Mouse (Mus musculus) lung, embryonic 16.5 days (tissue): Measurements from ENCODE around the gene Gpr1. TPM values are rescaled to one million over a fixed set of nuclear protein-coding genes. Genes with fewer than 3 reads are reported as not detected.
A peak's percentile ranks its signal among the peaks of the same experiment; 100 is the strongest.
"Not testable (repeated sequence)": the region's sequence is repeated elsewhere in the genome, so short reads cannot be mapped to it uniquely, and the experiment has no call there.

Experiments used
- ATAC-seq: fragments of 200-750 bp; cut with Nextera tagmentation; 2 replicates; pipeline ENCODE4 v1.8.0; 2017; ENCODE audit warnings: low read depth, mild to moderate bottlenecking, moderate library complexity
- H3K27ac ChIP-seq: fragments of 300-500 bp; sonication (generic); 2 replicates; pipeline ENCODE4 v1.5.1; 2014; ENCODE audit warnings: mild to moderate bottlenecking, control low read depth, low read length
- H3K27me3 ChIP-seq: fragments of 300-500 bp; sonication (generic); 2 replicates; pipeline ENCODE4 v1.6.1; 2014; ENCODE audit warnings: low read depth, low read length, mixed read lengths; ENCODE audit not compliant: control insufficient read depth, insufficient read depth
- H3K36me3 ChIP-seq: fragments of 300-500 bp; sonication (generic); 2 replicates; pipeline ENCODE4 v1.6.1; 2014; ENCODE audit warnings: low read length; ENCODE audit not compliant: control insufficient read depth, insufficient read depth
- H3K4me1 ChIP-seq: fragments of 300-500 bp; sonication (generic); replicated peaks from 2 replicates; pipeline ENCODE4 v1.6.1; 2014; ENCODE audit warnings: low read length, mixed read lengths; ENCODE audit not compliant: control insufficient read depth, insufficient read depth
- H3K4me2 ChIP-seq: fragments of 300-500 bp; sonication (generic); 2 replicates; pipeline ENCODE4 v1.6.1; 2014; ENCODE audit warnings: low read depth, low read length, control low read depth
- H3K4me3 ChIP-seq: fragments of 300-500 bp; sonication (generic); 2 replicates; pipeline ENCODE4 v1.5.1; 2014; ENCODE audit warnings: mild to moderate bottlenecking, low read length, control low read depth
- H3K9ac ChIP-seq: fragments of 300-500 bp; sonication (generic); 2 replicates; pipeline ENCODE4 v1.6.1; 2014; ENCODE audit warnings: low read length, control low read depth
- H3K9me3 ChIP-seq: fragments of 300-500 bp; sonication (generic); 2 replicates; pipeline ENCODE4 v1.6.1; 2016; ENCODE audit warnings: low read length; ENCODE audit not compliant: control insufficient read depth
- WGBS: fragments of 180-500 bp; shearing (Covaris S2); extraction: QIAGEN DNeasy Blood & Tissue Kit; methylation state at CpG from one replicate; pipeline ENCODE4 v1.1.7; 2014; 5-methylcytosine and 5-hydroxymethylcytosine counted together
- polyA plus RNA-seq: library from polyadenylated mRNA; unstranded; fragments of >200 nt; fragmentation: Nextera tagmentation; extraction: Ambion mirVana; gene quantifications from 2 replicates; pipeline ENCODE4 v1.2.1, GENCODE M21; 2015

Gene Gpr1
- polyA plus RNA-seq, 1 experiment from 2014 or later = not detected

- Histone ChIP-seq H3K4me3 (no peak overlapping the region), H3K4me1 (no peaks in the 10 kb centered on the region; the same call in 1 of the 2 replicates), H3K27ac (no peak overlapping the region), H3K9me3 (no peaks in the 10 kb centered on the region), H3K36me3 (no peaks in the 10 kb centered on the region), H3K9ac (no peak overlapping the region), H3K27me3 (no peaks in the 10 kb centered on the region), H3K4me2 (no peak overlapping the region)
- no peak for ATAC-seq
- WGBS = 69% methylated on average over 11 of the region's 11 CpGs
Measured at GRCm38 (mm10) chr1:63192306-63193065, 21.9 kb downstream of the Gpr1 start.

GRCm38 (mm10) chr1:63190851-63191250 is 23.5 kb downstream of the Gpr1 start:
- 43% methylated on average over 8 of the region's 8 CpGs for WGBS
- no peak overlapping the region for H3K9ac ChIP-seq
- no peak overlapping the region for H3K4me2 ChIP-seq

GRCm38 (mm10) chr1:63188536-63188935 is 25.8 kb downstream of the Gpr1 start:
- Histone ChIP-seq H3K9me3 (no peaks in the 10 kb centered on the region), H3K9ac (no peak overlapping the region), H3K27ac (no peak overlapping the region), H3K36me3 (no peaks in the 10 kb centered on the region), H3K4me3 (no peak overlapping the region), H3K4me1 (no peaks in the 10 kb centered on the region), H3K4me2 (no peak overlapping the region), H3K27me3 (no peaks in the 10 kb centered on the region)
- WGBS = 86% methylated on average over 3 of the region's 3 CpGs
- ATAC-seq = no peak

More at GRCm38 (mm10) chr1:63190851-63191250, 23.5 kb downstream of the Gpr1 start:
- H3K9me3 ChIP-seq = no peaks in the 10 kb centered on the region
- no peak overlapping the region for H3K4me3 ChIP-seq
- no peaks in the 10 kb centered on the region; the same call in 1 of the 2 replicates for H3K4me1 ChIP-seq
- ATAC-seq = no peak
- no peaks in the 10 kb centered on the region for H3K27me3 ChIP-seq
- no peak overlapping the region for H3K27ac ChIP-seq
- no peaks in the 10 kb centered on the region for H3K36me3 ChIP-seq

GRCm38 (mm10) chr1:63185430-63185829 is 28.9 kb downstream of the Gpr1 start:
- H3K36me3 ChIP-seq, H3K4me2 ChIP-seq, H3K9ac ChIP-seq, H3K27me3 ChIP-seq, ATAC-seq, H3K27ac ChIP-seq, H3K4me1 ChIP-seq, H3K4me3 ChIP-seq, H3K9me3 ChIP-seq: not testable (repeated sequence)
- 96% methylated on average over 6 of the region's 6 CpGs for WGBS

DNA sequence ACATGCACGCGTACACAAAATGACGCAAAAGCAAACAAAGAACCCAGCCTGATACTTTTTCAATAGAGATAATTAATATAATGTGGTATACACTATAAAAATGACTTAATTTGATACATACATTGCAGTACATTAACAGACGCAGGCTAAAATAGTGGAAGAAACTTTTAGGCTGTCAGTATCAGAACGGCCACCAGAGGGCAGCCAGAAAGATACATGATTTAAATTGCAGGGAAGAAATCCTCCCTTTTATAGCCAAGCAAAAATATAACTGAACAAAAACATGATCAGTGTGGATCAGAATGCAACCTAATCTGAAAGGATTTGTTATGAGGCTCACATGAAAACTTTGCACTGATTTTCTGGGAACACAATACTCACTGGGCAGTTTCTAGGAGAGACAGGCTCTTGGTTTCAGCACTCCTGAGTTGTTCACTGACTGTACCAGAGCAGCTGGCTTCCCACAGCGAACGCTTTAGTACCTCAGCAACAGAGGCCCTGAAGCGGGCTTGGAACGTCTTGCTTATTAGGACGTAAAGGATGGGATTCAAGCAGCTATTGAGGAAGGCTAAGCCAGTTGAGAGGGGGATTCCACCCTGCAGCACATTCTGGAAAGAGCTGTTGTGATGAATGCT is 31.6 kb downstream of the Gpr1 start:
- Histone ChIP-seq H3K27ac (no peak overlapping the region), H3K9ac (no peak overlapping the region), H3K36me3 (peaks cover 14% of the 10 kb centered on the region), H3K4me3 (no peak overlapping the region), H3K4me2 (no peak overlapping the region), H3K27me3 (no peaks in the 10 kb centered on the region), H3K4me1 (peaks cover 6% of the 10 kb centered on the region), H3K9me3 (no peaks in the 10 kb centered on the region)
- no peak for ATAC-seq
- 57% methylated on average over 10 of the region's 10 CpGs for WGBS

DNA sequence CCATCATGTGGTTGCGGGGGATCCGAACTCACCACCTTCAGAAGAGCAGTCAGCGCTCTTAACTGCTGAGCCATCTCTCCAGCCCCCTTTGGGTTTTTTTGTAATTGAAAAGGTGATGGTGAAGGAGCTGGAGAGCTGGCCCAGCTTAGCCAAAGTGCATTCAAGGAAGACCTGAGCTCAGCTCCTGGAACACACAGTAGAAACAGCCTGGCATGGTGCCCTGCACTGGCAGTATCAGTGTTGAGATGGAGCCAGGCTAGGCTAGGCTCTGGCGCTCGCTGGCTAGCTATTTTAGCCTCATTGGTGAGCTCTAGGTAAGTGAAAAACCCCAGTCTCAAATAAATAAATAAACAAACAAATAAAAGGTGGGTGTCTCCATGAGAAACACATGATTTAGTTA is 32.1 kb downstream of the Gpr1 start:
- Histone ChIP-seq H3K9ac (no peak overlapping the region), H3K9me3 (no peaks in the 10 kb centered on the region), H3K4me3 (no peak overlapping the region), H3K27me3 (no peaks in the 10 kb centered on the region), H3K36me3 (peaks cover 14% of the 10 kb centered on the region), H3K27ac (no peak overlapping the region), H3K4me2 (no peak overlapping the region), H3K4me1 (peaks cover 9% of the 10 kb centered on the region)
- ATAC-seq = no peak
- WGBS = 78% methylated on average over 5 of the region's 5 CpGs

DNA sequence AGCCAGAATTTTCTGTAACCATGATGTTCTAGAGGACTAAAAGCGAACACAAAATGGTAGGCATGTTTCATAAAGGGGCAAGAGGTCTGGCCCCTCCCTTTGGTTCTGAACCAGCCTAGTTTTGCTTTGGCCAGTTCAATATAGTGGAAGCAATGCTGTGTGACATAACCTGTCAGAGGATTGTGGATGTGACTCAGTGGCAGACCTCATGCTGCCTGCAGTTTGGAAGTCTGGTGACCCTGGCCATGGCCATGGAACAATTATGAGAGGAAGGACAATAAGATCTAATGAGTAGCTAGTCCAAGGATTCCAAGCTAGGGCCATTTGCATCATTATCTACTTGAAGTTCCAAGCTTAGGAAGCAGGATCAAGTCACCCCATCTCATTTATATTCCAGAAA is 32.9 kb downstream of the Gpr1 start:
- 100% methylated on average over 1 of the region's 1 CpGs for WGBS
- Histone ChIP-seq H3K27me3 (no peaks in the 10 kb centered on the region), H3K4me2 (no peak overlapping the region), H3K27ac (no peak overlapping the region), H3K36me3 (peaks cover 14% of the 10 kb centered on the region), H3K9me3 (no peaks in the 10 kb centered on the region), H3K4me3 (no peak overlapping the region), H3K4me1 (peaks cover 9% of the 10 kb centered on the region), H3K9ac (no peak overlapping the region)
- ATAC-seq = no peak

- ATAC-seq = peak; percentile 71
Measured at GRCm38 (mm10) chr1:63181019-63181418, 33.3 kb downstream of the Gpr1 start.

DNA sequence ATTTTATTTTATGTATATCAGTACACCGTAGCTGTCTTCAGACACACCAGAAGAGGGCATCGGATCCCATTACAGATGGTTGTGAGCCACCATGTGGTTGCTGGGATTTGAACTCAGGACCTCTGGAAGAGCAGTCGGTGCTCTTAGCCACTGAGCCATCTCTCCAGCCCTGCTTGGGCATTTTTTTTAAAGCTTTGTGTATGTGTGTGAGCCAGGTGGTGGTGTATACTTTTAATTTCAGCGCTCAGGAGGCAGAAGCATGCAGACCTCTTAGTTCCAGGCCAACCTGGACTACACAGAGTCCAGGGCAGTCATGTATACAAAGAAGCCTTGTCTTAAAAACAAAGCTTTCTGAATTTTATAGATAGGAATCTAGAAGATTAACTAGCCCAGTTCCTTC is 33.8 kb downstream of the Gpr1 start:
- Histone ChIP-seq H3K36me3 (peaks cover 14% of the 10 kb centered on the region), H3K4me1 (peaks cover 10% of the 10 kb centered on the region)
- not testable (repeated sequence) for H3K27me3 ChIP-seq, H3K4me2 ChIP-seq, H3K9ac ChIP-seq, H3K27ac ChIP-seq, H3K9me3 ChIP-seq, H3K4me3 ChIP-seq, ATAC-seq
- WGBS = 56% methylated on average over 4 of the region's 4 CpGs

More at GRCm38 (mm10) chr1:63181019-63181418, 33.3 kb downstream of the Gpr1 start:
- Histone ChIP-seq H3K36me3 (peaks cover 14% of the 10 kb centered on the region), H3K9me3 (no peaks in the 10 kb centered on the region), H3K27ac (no peak overlapping the region), H3K4me3 (no peak overlapping the region), H3K27me3 (no peaks in the 10 kb centered on the region), H3K4me1 (peaks cover 9% of the 10 kb centered on the region), H3K4me2 (no peak overlapping the region), H3K9ac (no peak overlapping the region)
- 5% methylated on average over 3 of the region's 3 CpGs for WGBS
